Mouse (Mus musculus) left cerebral cortex, postnatal 10 days (tissue): ENCODE measurements around the gene Gm44579. TPM values are rescaled to one million over a fixed set of nuclear protein-coding genes. Genes with fewer than 3 reads are reported as not detected.

ENCODE experiments used
- DNase-seq, 2 experiments: peaks; one replicate each; pipeline ENCODE4 v3.0.0; 2021 to 2022; ENCODE audit warnings: low spot score in 2 of 2, mixed read lengths in 1 of 2; ENCODE audit errors: extremely low spot score in 1 of 2
- intact Hi-C: fragments of 180-260 bp; cut with DNase I; formaldehyde crosslinking; loops from one replicate; pipeline ENCODE4 v1.15.1; 2025
- total RNA-seq, 2 experiments: library from RNA; stranded (reverse); gene quantifications; 2 replicates each; pipeline ENCODE4 v1.2.3; 2021

Gm44579 gene
- total RNA-seq, 2 experiments from 2014 or later = not detected

GRCm38 (mm10) chr15:98145559-98146181 lies 75.1 kb downstream of the Gm44579 start:
- DNase-seq = peak; percentile 91 to 97
- intact Hi-C loops = loop anchor here (5.0 kb wide), 2 partner anchors 38 to 53 kb away; partner anchors contain the start of genes Pfkm and Senp1

- intact Hi-C loops = loop anchor here (5.0 kb wide), 2 partner anchors 38 to 53 kb away; partner anchors contain the start of genes Pfkm and Senp1
- peak in 1 of 2 experiments; percentile 71 for DNase-seq
Measured at GRCm38 (mm10) chr15:98144861-98145507, 75.8 kb downstream of the Gm44579 start.

GRCm38 (mm10) chr15:98142515-98142914 lies 78.3 kb downstream of the Gm44579 start:
- intact Hi-C loops = no loop called here

GRCm38 (mm10) chr15:98140809-98141208 lies 80.0 kb downstream of the Gm44579 start:
- intact Hi-C loops = no loop called here
- DNase-seq = no peak

More at GRCm38 (mm10) chr15:98142515-98142914, 78.3 kb downstream of the Gm44579 start:
- DNase-seq = no peak

GRCm38 (mm10) chr15:98139763-98140162 lies 81.0 kb downstream of the Gm44579 start:
- DNase-seq = no peak
- intact Hi-C loops = no loop called here

- intact Hi-C loops = no loop called here
- DNase-seq = no peak
Measured at GRCm38 (mm10) chr15:98136871-98137270, 83.9 kb downstream of the Gm44579 start.

Other genes with a start within 250 kb of the Gm44579 start
- 1 to 10 TPM in 1 of 2 experiments, under 1 TPM in 1; 0.63 to 1.1 TPM for gene Col2a1, start 216.3 kb downstream of the Gm44579 start, total RNA-seq
- gene Pfkm, start 128.4 kb downstream of the Gm44579 start, total RNA-seq = 100 to 1,000 TPM; 267 to 286 TPM
- gene Senp1, start 127.2 kb downstream of the Gm44579 start, total RNA-seq = 10 to 100 TPM; 13.6 to 14.1 TPM
- gene Asb8, start 55.4 kb downstream of the Gm44579 start, total RNA-seq = 10 to 100 TPM; 36.2 to 41.8 TPM
- gene Ccdc184, start 53.8 kb downstream of the Gm44579 start, total RNA-seq = 10 to 100 TPM; 43.7 to 49.0 TPM
- not detected for gene Olfr288, start 25.4 kb downstream of the Gm44579 start, total RNA-seq
- 1 to 10 TPM in 1 of 2 experiments, not detected in 1; 1.6 TPM for gene Olfr287, start 79 bp upstream of the Gm44579 start, total RNA-seq
- not detected for gene Olfr286, start 13.5 kb upstream of the Gm44579 start, total RNA-seq
- not detected for gene H1fnt, start 36.3 kb upstream of the Gm44579 start, total RNA-seq
- gene Zfp641, start 75.2 kb upstream of the Gm44579 start, total RNA-seq = 1 to 10 TPM; 8.7 to 8.9 TPM
- not detected for gene Olfr285, start 96.4 kb upstream of the Gm44579 start, total RNA-seq
- not detected for gene Olfr284, start 120.0 kb upstream of the Gm44579 start, total RNA-seq
- gene Olfr283, start 160.0 kb upstream of the Gm44579 start, total RNA-seq = not detected
- gene Olfr282, start 210.2 kb upstream of the Gm44579 start, total RNA-seq = not detected
- not detected for gene Olfr281, start 231.6 kb upstream of the Gm44579 start, total RNA-seq
- not detected for gene OR5BS1P, start 248.9 kb upstream of the Gm44579 start, total RNA-seq